Mouse (Mus musculus) ovary, adult 10 weeks (tissue): ENCODE data around the gene Tlr8. TPM values are rescaled to one million over a fixed set of nuclear protein-coding genes. Genes with fewer than 3 reads are reported as not detected.

Experiments used
- polyA plus RNA-seq: library from polyadenylated mRNA; stranded (reverse); fragments of 350-450 nt; fragmentation: Illumina TruSeq; extraction: RNeasy Lipid Tissue Mini Kit (QIAGEN cat#74804); gene quantifications from one replicate; pipeline ENCODE4 v1.2.3, GENCODE M21; 2014

Gene Tlr8
- polyA plus RNA-seq: 18.8 TPM

GRCm38 (mm10) chrX:167264086-167264485 is at the start of gene Tlr8:
Tlr8 (minus strand) TSS chrX:167264329.

DNA sequence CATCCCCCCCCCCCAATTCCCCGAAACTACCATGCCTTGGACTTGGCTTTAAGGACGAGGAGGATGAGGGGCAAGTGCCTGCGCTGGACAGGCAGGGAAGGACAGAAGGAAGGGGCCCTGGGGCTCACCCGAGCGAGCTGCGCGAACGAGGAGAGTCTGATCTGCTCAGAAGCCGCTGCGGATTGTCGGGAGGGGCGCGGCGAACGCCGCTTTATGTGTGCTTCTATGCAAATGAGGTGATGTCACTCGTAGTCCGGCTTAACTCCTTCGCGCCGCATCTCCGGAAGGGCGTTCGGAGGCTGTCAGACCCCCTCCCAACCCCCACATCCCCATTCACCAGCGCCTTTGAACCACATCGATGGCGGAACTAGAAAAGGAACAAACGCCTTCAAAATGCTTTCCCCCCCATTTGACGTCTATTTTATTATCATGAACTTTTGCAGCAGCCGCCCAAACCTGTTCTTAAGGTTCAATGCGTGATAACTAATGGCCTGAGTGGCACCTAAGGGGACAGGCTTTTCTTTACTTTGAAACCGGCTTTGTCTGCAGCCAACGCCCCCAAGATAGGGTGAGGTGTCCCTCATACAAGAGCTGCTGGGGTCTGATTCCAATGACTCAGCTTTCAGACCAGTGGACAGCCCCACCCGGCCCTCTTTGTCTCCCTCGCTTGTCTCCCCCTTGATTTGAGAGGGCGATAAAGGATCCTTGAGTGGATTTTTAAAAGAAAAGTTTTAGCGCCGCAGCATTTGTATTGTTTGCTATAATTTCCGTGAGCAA is 55.0 kb downstream of the Tlr8 start, which contains the start of gene Tmsb4x:
Gene Tmsb4x (minus strand): TSS at position 338 of the 777 bp plus-strand sequence.

Other genes starting within 250 kb of the Tlr8 start
- gene Tmsb4x, start 55.0 kb downstream of the Tlr8 start, polyA plus RNA-seq: 1,368 TPM
- gene Tlr7, start 66.2 kb upstream of the Tlr8 start, polyA plus RNA-seq: 22.2 TPM
- gene Prps2, start 118.4 kb upstream of the Tlr8 start, polyA plus RNA-seq: 311 TPM